ENCODE assay signal across 8 mouse cellular contexts in genomic region chr2:26443876-26444275, GRCm38 (mm10). TPM values are rescaled to one million over a fixed set of nuclear protein-coding genes. Genes with fewer than 3 reads are reported as not detected.
DNase-seq lines count a peak whose midpoint lies in the region; ATAC-seq and TF ChIP-seq lines count a peak whose summit lies in the region.

No protein-coding gene starts in this region.

- H3K4me2 ChIP-seq in heart, embryonic 14.5 days (ENCODE audit: low read length): peak overlapping the region; percentile 71
- H3K4me2 ChIP-seq in forebrain, embryonic 16.5 days (ENCODE audit: low read length): peak overlapping the region; percentile 75
- H3K4me2 ChIP-seq in liver, postnatal 0 days (ENCODE audit: low read depth, low read length): peak overlapping the region; percentile 80

- H3K4me3 ChIP-seq in heart, embryonic 14.5 days (ENCODE audit: control insufficient read depth in 1 of 2, insufficient read depth in 1 of 2, low read depth in 1 of 2, low read length in 2 of 2): peak overlapping the region; percentile 78 to 88
- peak overlapping the region; percentile 88 to 96 for H3K4me3 ChIP-seq in ES-E14 (ENCODE audit: insufficient read depth in 1 of 2, low read depth in 1 of 2, low read length in 2 of 2, poor library complexity in 1 of 2, severe bottlenecking in 1 of 2)
- H3K4me3 ChIP-seq in forebrain, embryonic 16.5 days (replicated peaks; ENCODE audit: low read length): peak overlapping the region; percentile 82
- H3K4me3 ChIP-seq in liver, postnatal 0 days (ENCODE audit: low read depth, low read length): peak overlapping the region; percentile 86

- H3K36me3 ChIP-seq in heart, embryonic 14.5 days (ENCODE audit: control insufficient read depth, insufficient read depth, low read length): peaks cover 31% of the 10 kb centered on the region
- peaks cover 29% of the 10 kb centered on the region for H3K36me3 ChIP-seq in ES-E14 (ENCODE audit: control insufficient read depth, insufficient read depth, low read length, poor library complexity, severe bottlenecking)
- peaks cover 11% of the 10 kb centered on the region; the same call in 1 of the 2 replicates for H3K36me3 ChIP-seq in forebrain, embryonic 16.5 days (ENCODE audit: control insufficient read depth, insufficient read depth)
- peaks cover 30% of the 10 kb centered on the region for H3K36me3 ChIP-seq in liver, postnatal 0 days (replicated peaks; ENCODE audit: insufficient read depth, low read length)

- H3K9me3 ChIP-seq in heart, embryonic 14.5 days (ENCODE audit: control insufficient read depth, low read length): no peaks in the 10 kb centered on the region
- H3K9me3 ChIP-seq in ES-E14 (ENCODE audit: control insufficient read depth, insufficient read depth, low read depth, low read length): no peaks in the 10 kb centered on the region
- H3K9me3 ChIP-seq in forebrain, embryonic 16.5 days (ENCODE audit: control insufficient read depth, low read length): no peaks in the 10 kb centered on the region
- no peaks in the 10 kb centered on the region for H3K9me3 ChIP-seq in liver, postnatal 0 days (ENCODE audit: low read length)

- no peak for TF ChIP-seq EP300 in liver, postnatal 0 days (IDR thresholded peaks at IDR 0.05; ENCODE audit: low read depth)

- 8% methylated on average over 3 of the region's 3 CpGs for WGBS in heart, embryonic 14.5 days
- WGBS in forebrain, embryonic 16.5 days: 59% methylated on average over 3 of the region's 3 CpGs
- WGBS in liver, postnatal 0 days (ENCODE audit: insufficient replicate concordance): 13% methylated on average over 3 of the region's 3 CpGs

- H3K27me3 ChIP-seq in heart, embryonic 14.5 days (ENCODE audit: control insufficient read depth, insufficient read depth, low read length): no peaks in the 10 kb centered on the region
- no peaks in the 10 kb centered on the region for H3K27me3 ChIP-seq in forebrain, embryonic 16.5 days (replicated peaks; ENCODE audit: control insufficient read depth, insufficient read depth, low read length)
- H3K27me3 ChIP-seq in liver, postnatal 0 days (ENCODE audit: insufficient read depth, low read length): no peaks in the 10 kb centered on the region

- in situ Hi-C loops in ES-E14 (cut with MboI; ENCODE audit: low sequenced_read_pairs in 2 of 2, unreplicated experiment in 2 of 2): loop anchor here in 1 of 2 experiments (25.0 kb wide), 1 partner anchor 468 kb away; the partner anchor contains the start of genes Med22, Rpl7a, Surf1 and Surf2

- no peak for TF ChIP-seq CTCF in liver, postnatal 0 days (IDR thresholded peaks at IDR 0.05; ENCODE audit: low read depth)

- peak overlapping the region; percentile 91 for H3K9ac ChIP-seq in heart, embryonic 14.5 days (ENCODE audit: low read length)
- H3K9ac ChIP-seq in ES-E14 (ENCODE audit: insufficient read depth, low read depth, low read length, poor library complexity, severe bottlenecking): peak overlapping the region; percentile 95
- peak overlapping the region; percentile 85 for H3K9ac ChIP-seq in forebrain, embryonic 16.5 days (replicated peaks; ENCODE audit: low read depth, low read length)
- H3K9ac ChIP-seq in liver, postnatal 0 days (replicated peaks): peak overlapping the region; percentile 91

- DNase-seq in heart, postnatal 14 days: no peak
- DNase-seq in ES-E14 (ENCODE audit: low read depth, low spot score): no peak
- no peak for DNase-seq in liver, postnatal 0 days
- no peak for DNase-seq in cerebellum, postnatal 25 days
- DNase-seq in yolk sac, embryonic 10.5 days (ENCODE audit: low spot score): no peak

- intact Hi-C loops in heart, postnatal 14 days (cut with DNase I): loop anchor here (10.0 kb wide), 1 partner anchor 461 kb away; the partner anchor contains the start of gene Surf6

- peaks cover 8 to 30% of the 10 kb centered on the region in 2 experiments for H3K4me1 ChIP-seq in heart, embryonic 14.5 days (ENCODE audit: control insufficient read depth in 2 of 2, insufficient read depth in 2 of 2, low read length in 2 of 2)
- peaks cover 6 to 16% of the 10 kb centered on the region in 2 experiments; a peak in 3 of 4 replicates for H3K4me1 ChIP-seq in ES-E14 (ENCODE audit: control insufficient read depth in 2 of 2, insufficient read depth in 2 of 2, low read length in 2 of 2, poor library complexity in 1 of 2)
- peaks cover 30% of the 10 kb centered on the region for H3K4me1 ChIP-seq in forebrain, embryonic 16.5 days (replicated peaks; ENCODE audit: control insufficient read depth, insufficient read depth, low read length)
- peaks cover 24% of the 10 kb centered on the region for H3K4me1 ChIP-seq in liver, postnatal 0 days (ENCODE audit: insufficient read depth)

- ATAC-seq in heart, embryonic 14.5 days (ENCODE audit: insufficient number of reproducible peaks, insufficient read depth, low FRiP score, low read depth): no peak
- ATAC-seq in forebrain, embryonic 16.5 days: no peak
- no peak for ATAC-seq in liver, postnatal 0 days
- no peak for ATAC-seq in activated CD4-positive, CD25-positive, alpha-beta regulatory T cell, adult 4 months

- peak overlapping the region; percentile 19 to 96; a peak in 1 of 4 replicates for H3K27ac ChIP-seq in heart, embryonic 14.5 days (replicated peaks in 1 of 2; ENCODE audit: control insufficient read depth in 1 of 2, insufficient read depth in 1 of 2, low read depth in 2 of 2, low read length in 2 of 2)
- no peak overlapping the region for H3K27ac ChIP-seq in ES-E14 (ENCODE audit: insufficient read depth, low read depth, low read length, poor library complexity, severe bottlenecking)
- H3K27ac ChIP-seq in forebrain, embryonic 16.5 days (ENCODE audit: low read length): no peak overlapping the region
- peak overlapping the region; percentile 94 for H3K27ac ChIP-seq in liver, postnatal 0 days (ENCODE audit: low read depth)

TF ChIP-seq in ES-E14, 5 proteins besides CTCF, POLR2A, EP300 and RAD21:
- no peak for TF ChIP-seq MAFK (IDR thresholded peaks at IDR 0.05; ENCODE audit: insufficient read depth, low read depth, low read length)
- TF ChIP-seq ZC3H11A (IDR thresholded peaks at IDR 0.05; ENCODE audit: borderline replicate concordance, low read depth, low read length): no peak
- no peak for TF ChIP-seq CHD2 (IDR thresholded peaks at IDR 0.05; ENCODE audit: low read depth, low read length)
- no peak for TF ChIP-seq HCFC1 (IDR thresholded peaks at IDR 0.05; ENCODE audit: borderline replicate concordance, insufficient read depth, low read length)
- no peak for TF ChIP-seq ZNF384 (IDR thresholded peaks at IDR 0.05; ENCODE audit: low read depth, low read length)
TF ChIP-seq in ES-E14: peak in this region for 0.

RNA-seq across cellular contexts. Expression of gene Sec16a, which starts 1.1 kb away (rescaled TPM):
- 19.4 TPM in 2 replicates for polyA plus RNA-seq in heart, embryonic 14.5 days (2014; fragmentation: Nextera tagmentation; extraction: Ambion mirVana)
- 10 to 100 TPM; 37.4 to 40.5 TPM for total RNA-seq in heart, postnatal 14 days (2021)
- total RNA-seq in ES-E14 (2012; rRNA removed): 47.3 and 62.5 TPM in 2 replicates
- 21.5 and 23.1 TPM in 2 replicates for polyA plus RNA-seq in forebrain, embryonic 16.5 days (2015; fragmentation: Nextera tagmentation; extraction: Ambion mirVana)
- polyA plus RNA-seq in liver, postnatal 0 days (2015; fragmentation: Nextera tagmentation; extraction: Ambion mirVana): 7.8 and 8.0 TPM in 2 replicates
- polyA plus RNA-seq in activated CD4-positive, CD25-positive, alpha-beta regulatory T cell, adult 4 months (2017; shearing (Covaris generic)): 10 to 100 TPM; 22.4 to 23.9 TPM

RNA-seq across cellular contexts. Expression of gene Inpp5e, which starts 34.9 kb away (rescaled TPM):
- 13.3 and 16.7 TPM in 2 replicates for polyA plus RNA-seq in heart, embryonic 14.5 days (2014; fragmentation: Nextera tagmentation; extraction: Ambion mirVana)
- total RNA-seq in heart, postnatal 14 days (2021): 10 to 100 TPM; 15.6 to 15.9 TPM
- total RNA-seq in ES-E14 (2012; rRNA removed): 10.4 and 13.6 TPM in 2 replicates
- 19.8 and 23.9 TPM in 2 replicates for polyA plus RNA-seq in forebrain, embryonic 16.5 days (2015; fragmentation: Nextera tagmentation; extraction: Ambion mirVana)
- polyA plus RNA-seq in liver, postnatal 0 days (2015; fragmentation: Nextera tagmentation; extraction: Ambion mirVana): 3.3 and 3.4 TPM in 2 replicates
- 10 to 100 TPM in 1 of 2 experiments, 1 to 10 TPM in 1; 9.5 to 13.5 TPM for polyA plus RNA-seq in activated CD4-positive, CD25-positive, alpha-beta regulatory T cell, adult 4 months (2017; shearing (Covaris generic))

RNA-seq across cellular contexts. Expression of gene Pmpca, which starts 54.7 kb away (rescaled TPM):
- 108 and 111 TPM in 2 replicates for polyA plus RNA-seq in heart, embryonic 14.5 days (2014; fragmentation: Nextera tagmentation; extraction: Ambion mirVana)
- 100 to 1,000 TPM; 118 to 121 TPM for total RNA-seq in heart, postnatal 14 days (2021)
- total RNA-seq in ES-E14 (2012; rRNA removed): 133 and 149 TPM in 2 replicates
- 95.3 and 100 TPM in 2 replicates for polyA plus RNA-seq in forebrain, embryonic 16.5 days (2015; fragmentation: Nextera tagmentation; extraction: Ambion mirVana)
- 38.8 and 41.3 TPM in 2 replicates for polyA plus RNA-seq in liver, postnatal 0 days (2015; fragmentation: Nextera tagmentation; extraction: Ambion mirVana)
- 10 to 100 TPM; 77.1 to 77.7 TPM for polyA plus RNA-seq in activated CD4-positive, CD25-positive, alpha-beta regulatory T cell, adult 4 months (2017; shearing (Covaris generic))

RNA-seq across cellular contexts. Expression of gene Entr1, which starts 54.8 kb away (rescaled TPM):
- 67.7 and 75.6 TPM in 2 replicates for polyA plus RNA-seq in heart, embryonic 14.5 days (2014; fragmentation: Nextera tagmentation; extraction: Ambion mirVana)
- total RNA-seq in heart, postnatal 14 days (2021): 10 to 100 TPM; 55.4 to 58.6 TPM
- 87.8 and 90.4 TPM in 2 replicates for total RNA-seq in ES-E14 (2012; rRNA removed)
- 194 and 208 TPM in 2 replicates for polyA plus RNA-seq in forebrain, embryonic 16.5 days (2015; fragmentation: Nextera tagmentation; extraction: Ambion mirVana)
- 28.0 and 29.0 TPM in 2 replicates for polyA plus RNA-seq in liver, postnatal 0 days (2015; fragmentation: Nextera tagmentation; extraction: Ambion mirVana)
- 10 to 100 TPM; 44.8 to 54.9 TPM for polyA plus RNA-seq in activated CD4-positive, CD25-positive, alpha-beta regulatory T cell, adult 4 months (2017; shearing (Covaris generic))

Comparison
In these comparisons a context has a peak if more than half of its experiments do, and no peak if none do; other contexts are left out.
1. H3K27ac ChIP-seq: peak in heart, embryonic 14.5 days (2 of 2) and liver, postnatal 0 days (single experiment); none in ES-E14 (single experiment) and forebrain, embryonic 16.5 days (single experiment).
2. Peak in every context shown above with its lines, with median percentiles within 50 percentile points of each other: H3K4me2 ChIP-seq, H3K4me3 ChIP-seq and H3K9ac ChIP-seq.